Mouse (Mus musculus) cerebellum, postnatal 4 days (tissue): ENCODE measurements around the gene Wdr63.

ENCODE experiments used
- DNase-seq, 2 experiments: peaks; one replicate each; pipeline ENCODE4 v3.0.0; 2022; ENCODE audit warnings: low spot score in 2 of 2, mixed read lengths in 1 of 2

Wdr63 gene

DNA sequence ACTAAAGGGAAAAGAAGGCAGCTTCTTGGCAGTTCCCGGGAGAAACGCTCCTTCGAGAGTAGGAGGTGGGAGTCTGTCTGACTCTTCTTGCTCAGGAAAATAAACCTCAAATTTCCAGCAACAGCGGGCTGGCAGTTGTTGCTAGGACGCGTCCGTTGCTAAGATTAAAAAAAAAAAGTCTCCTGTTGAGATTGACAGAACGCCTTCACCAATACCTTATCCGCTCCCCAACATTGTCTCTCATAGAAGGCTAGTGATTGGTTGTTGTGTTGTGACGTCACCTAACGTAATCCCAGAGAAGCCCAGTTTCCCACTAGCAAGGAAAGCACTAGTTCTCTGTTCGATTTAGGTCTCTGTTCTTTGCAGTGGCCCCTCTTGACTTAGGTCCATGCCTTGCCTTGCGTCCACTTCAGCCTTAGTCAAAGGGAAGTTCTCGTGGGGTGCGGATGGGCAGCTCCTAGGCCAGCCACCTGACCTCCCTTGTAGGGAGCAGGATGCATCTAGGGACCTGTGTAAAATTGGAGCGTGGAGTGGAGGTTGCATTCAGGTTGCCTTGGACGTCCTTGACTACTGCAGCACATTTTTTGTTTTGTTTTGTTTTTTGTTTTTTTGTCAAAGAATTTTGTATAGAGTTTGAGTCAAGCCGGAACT is at the start of gene Wdr63:
TSS of gene Wdr63 (minus strand) at position 210 of the 651 bp plus-strand sequence.
- peak in 1 of 2 experiments; percentile 66 for DNase-seq

DNA sequence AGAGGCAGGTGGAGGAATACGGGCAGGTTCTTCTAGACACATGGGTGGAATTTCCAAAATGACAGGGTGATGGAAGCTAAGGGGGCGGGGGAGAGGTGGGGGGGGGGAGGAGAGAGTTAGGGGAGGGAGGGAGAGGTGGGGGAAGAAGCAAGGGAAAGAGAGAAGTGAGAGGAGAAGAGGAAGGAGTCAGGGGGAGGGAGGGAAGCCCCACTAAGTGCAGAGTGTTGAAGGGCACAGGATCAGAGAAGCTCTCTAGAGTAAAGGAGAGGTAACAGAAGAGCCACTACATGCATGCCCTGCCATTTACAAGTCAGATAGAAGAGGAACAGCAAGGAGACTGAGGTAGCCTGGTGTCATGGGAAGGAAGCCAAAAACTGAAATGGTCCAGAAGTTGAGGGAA is 48.9 kb upstream of the Wdr63 start:
- no peak for DNase-seq

DNA sequence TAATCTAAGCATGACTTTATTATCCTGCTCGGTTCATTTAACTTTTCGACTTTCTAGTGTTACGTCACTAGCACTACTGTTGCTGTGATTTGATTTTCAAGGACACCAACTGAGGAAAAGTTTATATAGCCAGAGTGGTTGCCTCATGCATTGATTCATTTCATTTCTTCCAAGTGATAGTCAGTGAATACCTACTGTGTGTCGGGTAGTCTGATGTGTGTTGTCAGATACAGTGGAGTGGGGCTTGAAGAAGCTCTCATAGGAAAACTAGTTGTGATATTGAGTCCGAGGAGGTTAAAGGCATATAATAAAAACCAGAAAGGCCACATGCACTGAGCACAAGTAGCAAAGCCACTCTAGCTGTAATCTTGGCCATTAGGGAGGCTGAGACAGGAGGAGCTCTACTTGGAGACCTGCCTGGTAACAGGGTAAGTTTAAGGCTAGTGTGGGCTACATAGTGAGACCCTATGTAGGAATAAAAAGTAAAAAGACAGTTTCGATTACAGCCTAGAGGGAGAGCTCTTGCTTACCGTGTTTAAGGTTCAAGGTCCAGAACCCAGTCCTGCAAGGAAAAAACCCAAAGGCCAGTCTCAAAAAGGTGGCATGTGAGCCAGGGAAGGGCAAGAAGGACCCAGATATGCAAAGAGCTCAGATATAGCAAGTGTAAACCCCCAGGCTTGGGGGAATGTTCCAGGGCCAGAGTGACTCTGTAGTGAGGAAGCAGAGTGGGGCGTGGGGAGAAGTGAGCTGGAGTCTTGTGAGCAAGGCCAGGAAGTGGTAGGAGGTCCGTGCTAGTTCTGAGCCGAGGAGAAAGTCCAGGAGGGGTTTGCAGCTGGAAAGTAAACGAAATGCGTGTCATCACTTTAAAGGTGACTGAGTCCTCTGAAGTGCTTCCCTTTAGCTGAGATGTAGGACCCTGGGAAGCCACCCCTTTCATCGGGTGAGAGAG is 48.0 kb upstream of the Wdr63 start:
- DNase-seq, result no peak

DNA sequence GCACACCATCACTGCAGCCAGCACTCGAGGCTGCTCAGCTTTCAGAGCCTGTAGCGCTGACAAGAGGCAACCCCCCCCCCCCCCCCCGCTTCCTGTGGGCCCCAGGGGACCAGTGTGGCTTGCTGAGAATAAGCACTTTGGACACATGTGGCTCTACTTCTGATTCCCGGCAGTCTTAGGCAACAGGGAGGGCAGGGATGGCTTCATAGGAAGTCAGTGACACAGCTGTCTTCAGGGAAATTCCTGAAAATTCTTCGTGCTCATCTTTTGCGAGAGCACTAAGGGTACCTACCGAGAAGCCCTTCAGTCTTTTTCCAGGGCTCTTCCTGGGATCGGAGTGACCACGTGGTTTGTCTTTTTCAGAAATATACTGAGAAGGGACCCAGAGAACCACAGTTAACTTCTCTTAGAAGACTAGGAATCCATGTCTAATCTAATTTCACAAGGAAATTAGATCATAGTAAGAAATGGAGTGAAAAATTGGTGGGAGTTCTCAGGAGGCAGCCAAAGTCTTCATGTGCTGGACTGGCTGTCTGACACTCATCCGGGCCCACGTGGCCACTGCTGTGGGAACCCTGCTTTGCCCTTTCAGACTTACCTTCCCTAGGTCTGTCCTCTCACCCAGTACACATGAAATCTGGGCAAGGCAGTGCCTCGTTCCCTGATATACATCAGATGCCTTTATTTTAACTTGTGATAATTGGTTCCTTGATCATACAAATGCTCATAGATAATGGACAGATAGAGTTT is 46.1 kb upstream of the Wdr63 start:
- no peak for DNase-seq

DNA sequence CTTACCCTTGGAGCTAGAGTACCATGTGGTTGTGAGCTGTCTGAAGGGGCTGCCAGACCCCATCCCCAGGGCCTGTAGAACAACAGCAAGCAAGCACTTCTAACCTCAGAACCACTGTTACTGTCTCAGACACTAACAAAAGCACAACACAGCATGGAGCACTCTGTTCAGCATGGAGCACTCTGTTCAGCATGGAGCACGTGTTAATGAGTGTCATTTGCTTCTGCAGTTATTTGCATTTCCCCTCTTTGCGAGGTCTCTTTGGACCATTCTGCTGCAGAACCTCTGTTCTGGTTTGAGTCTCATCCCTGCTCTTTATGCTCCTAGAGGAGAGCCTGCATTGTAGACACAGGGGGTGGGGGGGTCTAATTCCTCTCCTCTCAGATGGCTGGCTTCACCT is 45.0 kb upstream of the Wdr63 start:
- DNase-seq, result no peak

DNA sequence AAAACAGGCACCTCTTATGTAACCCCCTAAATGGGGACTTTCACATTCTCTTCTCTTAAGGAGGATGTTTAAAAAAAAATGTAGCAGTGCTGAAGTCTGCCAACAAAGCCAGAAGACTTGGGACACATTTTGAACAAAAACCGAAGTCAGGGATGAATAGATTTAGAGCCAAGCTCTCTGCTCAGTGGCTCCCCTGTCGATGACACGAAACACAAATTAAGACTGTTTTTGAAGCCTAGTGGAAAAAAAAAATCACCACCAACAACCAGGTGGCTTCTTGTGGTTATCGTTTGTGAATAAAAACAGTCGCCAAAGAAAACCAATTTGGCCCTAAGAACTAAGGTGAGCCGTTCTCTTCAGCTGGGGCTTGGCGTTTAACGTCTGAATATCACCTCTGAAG is 44.4 kb upstream of the Wdr63 start:
- no peak for DNase-seq

DNA sequence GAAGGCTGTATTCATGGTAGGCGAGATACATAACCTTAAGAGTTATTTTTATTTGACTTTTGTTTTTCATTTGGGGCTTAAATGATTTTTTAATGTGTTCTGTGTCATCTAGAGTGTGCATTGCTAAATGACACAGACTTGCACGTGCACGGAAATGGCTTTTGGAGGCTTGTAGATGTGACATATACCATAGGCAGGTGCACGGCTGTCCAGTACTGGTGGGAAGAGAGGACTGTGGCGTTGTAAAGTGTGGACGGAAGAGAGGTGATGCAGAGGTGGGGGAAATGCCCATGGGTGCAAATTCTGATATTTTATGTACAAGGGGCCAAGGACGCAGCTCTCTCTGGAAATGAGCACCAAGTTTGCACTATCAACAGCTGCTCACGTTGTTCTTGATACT is 43.8 kb upstream of the Wdr63 start:
- no peak for DNase-seq

DNA sequence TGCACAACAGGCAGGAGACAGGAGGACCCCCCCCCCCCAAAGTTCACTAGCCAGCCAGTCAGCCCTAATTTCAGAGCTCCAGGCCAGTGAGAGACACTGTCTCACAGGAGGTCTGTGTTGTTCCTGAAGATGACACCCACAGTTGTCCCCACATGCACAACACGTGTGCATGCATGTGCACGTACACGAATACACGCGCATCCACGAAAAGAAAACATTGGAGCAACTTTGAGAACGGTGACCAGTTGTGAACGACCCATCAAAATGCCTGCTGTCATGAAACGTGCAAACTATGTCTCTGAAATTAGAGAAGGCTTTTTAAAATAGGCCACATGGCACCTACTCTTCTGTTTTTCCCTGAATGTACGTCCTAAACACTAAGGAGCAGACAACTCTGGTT is 43.4 kb upstream of the Wdr63 start:
- DNase-seq, result no peak

DNA sequence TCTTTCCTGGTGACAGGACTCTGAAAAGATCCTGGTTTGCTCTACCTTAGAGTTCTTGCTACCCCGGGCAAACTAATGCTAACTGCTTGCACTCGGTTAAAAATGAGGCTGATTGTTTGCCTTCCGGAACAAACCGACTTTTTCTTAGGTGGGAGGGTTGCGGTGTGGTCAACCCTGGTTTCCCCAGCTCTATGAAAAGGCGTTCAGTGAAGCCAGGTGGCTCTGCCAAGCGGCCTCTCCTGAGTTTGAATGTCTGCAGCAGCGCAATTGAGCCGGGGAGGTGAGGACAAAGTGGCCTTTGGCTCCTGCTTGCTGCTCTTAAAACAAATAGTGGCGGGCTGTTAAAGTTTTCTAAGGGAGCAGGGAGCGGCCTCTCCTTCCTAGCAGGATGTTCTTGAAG is 42.6 kb upstream of the Wdr63 start:
- no peak for DNase-seq

DNA sequence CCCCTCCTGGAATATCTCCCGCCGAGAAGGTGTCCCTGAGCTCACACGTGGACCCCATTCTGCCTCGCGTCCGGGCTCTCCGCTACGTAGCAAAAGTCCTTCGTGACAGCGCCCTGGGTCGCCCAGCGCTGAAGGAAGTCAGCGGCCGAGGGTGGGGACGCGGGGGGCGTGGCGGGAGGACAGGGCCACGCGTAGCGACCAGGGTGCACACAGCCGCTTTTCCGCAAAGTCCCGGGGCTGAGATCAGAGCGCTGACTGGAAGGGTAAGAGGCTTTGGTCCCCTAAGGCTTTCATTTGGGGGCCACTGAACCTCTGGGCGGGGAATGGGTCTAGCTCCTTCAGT is 42.1 kb upstream of the Wdr63 start:
- no peak for DNase-seq

DNA sequence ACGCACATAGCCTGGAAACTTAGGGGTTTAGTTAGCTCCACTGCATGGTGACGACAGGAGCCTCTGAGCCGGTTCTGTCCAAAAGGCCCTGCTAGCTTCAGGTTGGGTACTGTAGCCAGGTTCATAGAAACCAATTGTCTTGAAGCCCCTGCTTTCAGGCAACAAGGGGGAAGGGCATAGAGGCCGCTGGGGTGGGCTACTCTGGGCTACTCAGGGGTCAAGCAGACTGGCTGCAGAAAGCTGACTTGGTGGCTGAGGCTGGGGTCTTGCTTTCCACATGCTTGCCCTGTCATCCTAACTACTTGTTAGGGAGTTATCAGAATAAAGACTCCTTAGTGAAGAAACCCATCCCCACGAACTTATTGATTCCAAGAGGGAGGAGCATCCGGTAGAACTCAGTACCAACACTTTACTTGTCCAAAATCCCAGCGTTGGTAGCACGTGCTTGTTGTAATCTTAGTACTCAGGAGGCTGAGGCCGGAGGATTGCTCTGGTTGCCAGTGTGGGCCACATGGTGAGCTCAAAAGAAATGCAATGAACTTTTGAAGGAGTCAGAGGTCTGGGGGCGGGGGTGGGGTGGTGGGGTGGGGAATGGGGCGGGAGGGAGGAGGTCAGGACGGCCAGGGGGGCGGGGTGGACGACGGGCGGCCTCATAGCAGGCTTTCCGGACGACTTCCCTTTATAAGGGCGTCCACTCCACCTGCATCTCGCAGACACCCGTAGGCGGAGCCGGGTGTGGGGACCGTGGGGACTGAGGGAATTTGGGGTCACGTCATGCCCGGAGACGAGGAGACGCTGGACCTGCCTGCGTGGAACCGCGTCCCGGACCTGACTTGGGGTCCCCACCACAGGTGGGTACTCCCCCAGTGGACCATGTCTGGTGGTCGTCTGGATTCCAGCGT is 41.5 kb upstream of the Wdr63 start, which contains the start of gene Mcoln2:
TSS of gene Mcoln2 (plus strand) at position 678 of the 902 bp plus-strand sequence.
- no peak for DNase-seq

DNA sequence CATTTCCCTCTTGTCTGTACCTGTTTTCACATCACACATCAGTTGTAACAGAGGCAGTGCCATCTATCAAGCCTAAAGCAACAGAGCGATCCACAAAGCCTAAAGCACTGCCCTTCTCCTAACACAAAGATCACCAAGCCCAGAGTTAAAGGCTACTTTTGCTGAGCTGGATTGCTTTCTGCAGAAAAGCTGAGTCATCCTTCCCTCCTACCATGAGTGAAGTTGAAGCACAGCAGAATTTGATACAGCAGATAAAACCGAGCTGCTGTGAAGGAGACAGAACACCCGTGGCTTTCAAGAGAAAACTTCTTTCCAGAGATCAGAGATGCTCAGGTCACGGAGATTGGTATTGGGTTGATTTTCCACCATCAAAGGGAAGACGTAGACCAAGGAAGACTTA is 38.2 kb upstream of the Wdr63 start:
- DNase-seq, result no peak

DNA sequence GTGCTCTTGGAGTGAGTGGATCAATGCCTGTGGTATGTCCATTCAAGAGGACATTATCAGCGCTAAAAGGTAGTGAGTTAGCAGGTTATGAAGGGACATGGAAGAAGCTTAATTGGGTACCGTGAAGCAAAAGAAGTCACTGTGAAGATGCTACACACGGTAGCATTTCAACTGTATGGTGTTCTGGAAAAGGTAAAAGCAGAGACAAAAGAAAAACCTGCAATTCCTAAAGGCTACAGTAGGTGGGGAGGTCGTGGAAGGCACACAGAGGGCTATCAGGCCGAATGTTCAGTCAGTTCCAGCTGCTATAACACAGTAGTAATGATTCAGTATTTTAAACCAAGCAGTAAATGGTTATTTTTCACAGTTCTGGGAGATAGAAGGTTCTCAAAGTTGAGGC is 37.6 kb upstream of the Wdr63 start:
- DNase-seq, result no peak

DNA sequence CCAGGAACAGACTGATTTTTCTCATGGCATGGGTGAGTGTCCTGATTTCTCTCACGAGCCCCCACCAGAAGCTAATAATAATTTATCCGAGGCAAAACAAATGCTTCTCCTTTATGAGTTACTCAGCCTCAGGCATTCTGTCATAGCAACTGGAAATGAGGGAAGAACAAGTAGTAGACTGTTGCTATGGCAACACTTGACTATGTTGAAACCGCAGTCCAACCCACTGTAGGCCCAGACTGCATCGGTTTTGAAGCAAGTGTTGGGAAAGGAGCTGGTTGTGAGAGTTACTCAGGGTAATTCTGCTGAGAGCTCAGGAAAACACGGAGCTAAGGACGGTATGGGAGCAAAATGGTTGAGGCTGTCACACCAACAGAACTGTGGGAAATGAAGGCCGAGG is 34.6 kb upstream of the Wdr63 start:
- no peak for DNase-seq

DNA sequence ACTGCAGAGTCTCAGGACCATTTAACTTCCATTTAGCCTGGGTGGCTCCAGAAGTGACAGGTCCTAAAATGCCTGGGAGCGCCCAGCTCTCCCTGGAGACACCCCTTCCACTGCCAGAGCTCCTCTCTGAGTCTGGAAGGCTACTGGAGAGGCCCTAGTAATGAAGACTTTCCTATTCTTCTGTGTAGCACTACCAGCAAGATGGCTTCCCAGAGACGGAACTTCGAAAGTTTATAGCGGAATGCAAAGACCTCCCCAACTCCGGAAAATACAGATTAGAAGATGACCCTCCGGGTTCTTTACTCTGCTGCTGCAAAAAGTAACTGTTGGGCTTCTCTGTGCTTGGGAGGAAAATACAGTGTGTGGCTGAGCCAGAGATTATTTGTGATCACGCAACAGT is 32.3 kb upstream of the Wdr63 start:
- no peak for DNase-seq

DNA sequence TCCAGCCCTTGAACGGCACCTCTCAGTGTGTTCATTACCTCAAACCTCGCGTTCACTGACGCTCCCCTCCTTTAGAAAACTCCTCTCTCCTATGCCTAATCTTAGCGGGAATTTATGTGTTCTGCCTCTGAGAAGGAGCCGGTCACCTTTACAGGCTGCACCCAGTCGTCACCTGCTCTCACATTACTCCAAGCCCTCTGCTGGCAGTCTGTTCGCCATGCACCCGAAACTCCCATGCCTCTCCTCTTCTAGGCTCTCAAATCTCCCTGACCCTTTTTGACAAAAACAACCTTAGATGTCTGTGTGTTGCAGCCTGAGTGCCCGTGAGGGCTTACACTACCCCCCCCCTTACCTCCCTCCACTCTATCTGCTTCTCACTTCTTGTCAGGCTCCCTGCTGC is 28.5 kb upstream of the Wdr63 start:
- DNase-seq, result no peak

DNA sequence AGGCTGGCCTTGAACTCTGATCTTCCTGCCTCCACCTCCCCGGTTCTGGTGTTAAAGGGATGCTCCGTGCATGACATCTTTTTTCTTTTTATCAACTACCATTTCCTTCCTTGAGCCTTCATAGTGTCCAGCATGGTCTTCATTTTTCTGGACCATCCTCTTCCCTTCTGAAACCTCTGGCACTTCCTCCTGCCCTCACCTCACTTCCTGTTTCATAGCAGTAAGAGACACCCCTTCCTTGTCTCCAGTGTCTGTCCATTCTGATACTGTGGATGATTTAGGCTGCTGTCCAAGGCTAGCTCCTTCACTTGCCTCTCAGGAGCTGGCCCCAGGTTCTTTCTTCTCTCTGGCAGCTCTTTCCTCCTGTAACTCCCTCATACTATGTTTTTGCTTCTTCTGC is 27.5 kb upstream of the Wdr63 start:
- DNase-seq, result no peak

DNA sequence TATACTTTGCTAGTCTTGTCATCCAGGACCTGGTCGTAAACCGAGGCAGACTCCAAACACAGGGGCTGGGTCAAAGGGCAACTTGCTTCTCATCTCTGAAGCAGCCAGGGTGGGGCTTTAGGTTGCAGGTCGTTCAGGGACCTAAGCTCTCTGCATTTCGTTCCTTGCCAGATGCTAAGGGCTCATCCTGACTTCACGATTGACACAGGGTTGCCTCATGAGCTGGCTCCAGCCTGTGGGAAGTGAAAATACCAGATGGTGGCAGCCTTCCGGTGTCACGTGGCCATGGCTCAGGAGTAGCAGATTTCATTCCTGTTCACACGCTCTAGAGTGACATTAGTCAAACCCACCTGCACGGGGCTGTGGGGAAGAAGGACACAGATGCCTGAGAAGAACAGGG is 26.9 kb upstream of the Wdr63 start:
- DNase-seq, result no peak

DNA sequence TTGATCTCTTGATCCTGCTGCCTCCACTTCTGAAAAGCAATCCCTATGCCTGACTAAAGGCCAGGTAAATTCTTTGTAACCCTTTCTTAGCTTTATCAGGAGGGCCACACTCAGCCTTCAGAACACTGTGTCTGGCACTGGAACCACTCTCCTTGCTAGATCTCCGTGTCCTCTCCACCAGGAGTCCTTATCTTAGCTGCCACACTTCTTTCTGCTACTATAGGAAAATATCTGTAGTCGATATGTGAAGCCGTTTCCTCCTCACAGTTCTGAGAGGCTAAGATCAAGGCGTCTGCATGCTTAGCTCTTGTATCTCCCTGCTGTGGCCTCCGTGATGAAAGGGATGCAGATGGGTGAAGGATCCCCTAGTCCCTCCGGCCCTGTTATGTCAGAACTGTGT is 19.3 kb upstream of the Wdr63 start:
- DNase-seq, result no peak

DNA sequence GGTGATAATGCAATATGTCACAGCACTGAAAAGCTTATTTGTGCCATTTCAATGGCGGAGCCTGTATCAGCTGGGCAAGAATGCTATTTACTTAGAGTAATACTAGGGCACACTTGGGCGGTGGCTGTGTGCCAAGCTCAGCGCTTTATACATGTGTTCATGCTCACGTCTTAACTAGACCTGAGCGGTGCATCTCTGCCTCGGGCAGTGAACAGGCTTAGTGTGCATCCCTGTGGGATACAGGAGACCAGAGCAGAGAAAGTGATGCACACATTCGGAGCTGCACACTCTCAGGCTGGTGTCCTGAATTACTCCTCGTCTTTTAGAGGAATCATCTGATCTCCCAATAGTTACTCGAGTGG is 15.5 kb upstream of the Wdr63 start:
- no peak for DNase-seq

DNA sequence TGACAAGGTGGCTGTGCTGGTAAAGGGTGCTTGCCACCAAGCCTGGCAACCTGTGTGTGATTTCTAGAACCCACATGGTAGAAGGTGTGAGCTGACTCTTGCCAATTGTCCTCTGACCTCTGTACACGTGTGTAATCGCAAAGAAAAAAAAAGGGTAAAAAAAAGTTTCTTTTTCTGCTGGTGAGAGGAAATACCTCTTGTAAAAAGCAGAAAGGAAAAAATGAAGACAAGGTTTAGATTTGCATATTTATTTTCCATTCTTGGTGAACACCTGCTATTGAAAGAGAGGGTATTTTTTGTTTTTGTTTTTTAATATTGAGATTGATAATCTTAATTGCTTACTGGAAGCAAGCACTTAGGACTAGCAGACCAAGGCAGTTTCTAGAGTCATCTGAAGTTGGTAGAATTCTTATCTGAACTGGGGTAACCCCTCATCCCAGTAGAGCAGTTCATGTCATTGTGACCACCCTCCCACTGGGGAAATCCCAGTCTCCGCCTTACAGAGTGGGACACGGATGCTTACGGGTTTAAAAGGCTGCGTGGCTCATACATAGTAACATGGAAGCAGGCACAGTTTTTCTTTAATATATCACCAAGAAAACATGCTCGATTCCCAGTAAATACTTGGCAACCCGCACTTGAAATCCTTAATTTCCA is 15.0 kb upstream of the Wdr63 start:
- no peak for DNase-seq
